Mouse (Mus musculus) midbrain, postnatal 0 days (tissue): ENCODE data around the gene Ap2m1. TPM values are rescaled to one million over a fixed set of nuclear protein-coding genes. Genes with fewer than 3 reads are reported as not detected.
"Not testable (repeated sequence)": the region's sequence is repeated elsewhere in the genome, so short reads cannot be mapped to it uniquely, and the experiment has no call there.

Experiments used
- ATAC-seq: fragments of 200-750 bp; cut with Nextera tagmentation; 2 replicates; pipeline ENCODE4 v1.8.0; 2017; ENCODE audit warnings: moderate number of reproducible peaks, mild to moderate bottlenecking, moderate TSS enrichment, moderate library complexity; ENCODE audit not compliant: low FRiP score
- DNase-seq: peaks from one replicate; pipeline ENCODE4 v3.0.0-alpha.2; 2015; ENCODE audit warnings: low spot score
- H3K27ac ChIP-seq: fragments of 300-500 bp; sonication (generic); 2 replicates; pipeline ENCODE4 v1.5.1; 2014; ENCODE audit warnings: low read depth, mild to moderate bottlenecking, low read length, mixed read lengths
- H3K27me3 ChIP-seq: fragments of 300-500 bp; sonication (generic); 2 replicates; pipeline ENCODE4 v1.6.1; 2014; ENCODE audit warnings: low read length, control low read depth, mixed read lengths; ENCODE audit not compliant: insufficient read depth
- H3K36me3 ChIP-seq: fragments of 300-500 bp; sonication (generic); 2 replicates; pipeline ENCODE4 v1.6.1; 2014; ENCODE audit warnings: low read length, control low read depth, mixed read lengths; ENCODE audit not compliant: insufficient read depth
- H3K4me1 ChIP-seq: fragments of 300-500 bp; sonication (generic); 2 replicates; pipeline ENCODE4 v1.6.1; 2014; ENCODE audit warnings: mild to moderate bottlenecking, control low read depth, antibody characterized with exemption, low read length, mixed read lengths; ENCODE audit not compliant: insufficient read depth
- H3K4me2 ChIP-seq: fragments of 300-500 bp; sonication (generic); 2 replicates; pipeline ENCODE4 v1.6.1; 2014; ENCODE audit warnings: low read depth, mild to moderate bottlenecking, low read length, mixed read lengths; ENCODE audit not compliant: poor library complexity, severe bottlenecking
- H3K4me3 ChIP-seq: fragments of 300-500 bp; sonication (generic); 2 replicates; pipeline ENCODE4 v1.5.1; 2014; ENCODE audit warnings: low read depth, mild to moderate bottlenecking, low read length, moderate library complexity
- H3K9ac ChIP-seq: fragments of 300-500 bp; sonication (generic); replicated peaks from 2 replicates; pipeline ENCODE4 v1.6.1; 2014; ENCODE audit warnings: mild to moderate bottlenecking, low read length, moderate library complexity, mixed read lengths; ENCODE audit not compliant: poor library complexity, severe bottlenecking
- H3K9me3 ChIP-seq: fragments of 300-500 bp; sonication (generic); 2 replicates; pipeline ENCODE4 v1.6.1; 2016; ENCODE audit warnings: low read length, control low read depth
- CTCF ChIP-seq: IDR thresholded peaks from 2 replicates; pipeline ENCODE4 v1.5.1; 2016; ENCODE audit warnings: antibody characterized with exemption, mild to moderate bottlenecking
- WGBS: fragments of 180-500 bp; shearing (Covaris S2); extraction: QIAGEN DNeasy Blood & Tissue Kit; methylation state at CpG from one replicate; pipeline ENCODE4 v1.1.7; 2014; 5-methylcytosine and 5-hydroxymethylcytosine counted together
- polyA plus RNA-seq: library from polyadenylated mRNA; unstranded; fragments of >200 nt; fragmentation: Nextera tagmentation; extraction: Ambion mirVana; gene quantifications from 2 replicates; pipeline ENCODE4 v1.2.1, GENCODE M21; 2015
- total RNA-seq: library from RNA; depleted of rRNA; stranded (reverse); fragments of >200 nt; gene quantifications from 2 replicates; pipeline ENCODE4 v1.2.3, GENCODE M21; 2014; rRNA removed

Ap2m1 gene
- 975 and 994 TPM in 2 replicates for total RNA-seq
- polyA plus RNA-seq = 1,551 and 1,562 TPM in 2 replicates

- H3K36me3 ChIP-seq = peaks cover 41% of the 10 kb centered on the region
- peaks cover 17% of the 10 kb centered on the region for H3K4me1 ChIP-seq
- peak within 1 kb of the TSS; percentile 79 for H3K4me2 ChIP-seq
- peak within 1 kb of the TSS; percentile 100 for H3K9ac ChIP-seq
- peak within 1 kb of the TSS; percentile 92 for H3K27ac ChIP-seq
- peak within 1 kb of the TSS; percentile 95 for H3K4me3 ChIP-seq
- ATAC-seq = peak; percentile 97
- no peaks in the 10 kb centered on the region for H3K27me3 ChIP-seq
- H3K9me3 ChIP-seq = no peaks in the 10 kb centered on the region
- under 1% methylated on average over 48 of the region's 52 CpGs for WGBS
- peak; percentile 100 for DNase-seq
- TF ChIP-seq CTCF = peak; percentile 24; the same call in 1 of the 2 replicates
Measured at GRCm38 (mm10) chr16:20535296-20536080, at the start of gene Ap2m1. Gene Ap2m1 (plus strand): TSS chr16:20535478.

- Histone ChIP-seq H3K27ac (no peak overlapping the region), H3K4me1 (no peaks in the 10 kb centered on the region), H3K4me2 (no peak overlapping the region), H3K9me3 (no peaks in the 10 kb centered on the region), H3K36me3 (no peaks in the 10 kb centered on the region), H3K4me3 (no peak overlapping the region), H3K27me3 (no peaks in the 10 kb centered on the region), H3K9ac (no peak overlapping the region)
- no peak for TF ChIP-seq CTCF
- DNase-seq (no peak), ATAC-seq (no peak)
- WGBS = 52% methylated on average over 3 of the region's 3 CpGs
Measured at GRCm38 (mm10) chr16:20486048-20486447, 49.2 kb upstream of the Ap2m1 start.

- Histone ChIP-seq H3K36me3 (no peaks in the 10 kb centered on the region), H3K27me3 (no peaks in the 10 kb centered on the region), H3K9me3 (no peaks in the 10 kb centered on the region), H3K9ac (no peak overlapping the region), H3K4me3 (no peak overlapping the region), H3K4me2 (no peak overlapping the region), H3K27ac (no peak overlapping the region), H3K4me1 (no peaks in the 10 kb centered on the region)
- TF ChIP-seq CTCF = no peak
- ATAC-seq (no peak), DNase-seq (no peak)
- WGBS = 88% methylated on average over 1 of the region's 1 CpGs
Measured at GRCm38 (mm10) chr16:20488151-20488550, 47.1 kb upstream of the Ap2m1 start.

- not testable (repeated sequence) for H3K36me3 ChIP-seq, H3K9me3 ChIP-seq, H3K4me1 ChIP-seq, H3K27ac ChIP-seq, H3K4me2 ChIP-seq, H3K4me3 ChIP-seq, H3K27me3 ChIP-seq, H3K9ac ChIP-seq, ATAC-seq, DNase-seq
- 87% methylated on average over 9 of the region's 9 CpGs for WGBS
Measured at GRCm38 (mm10) chr16:20488751-20489150, 46.5 kb upstream of the Ap2m1 start.

- Histone ChIP-seq H3K9ac (no peak overlapping the region), H3K4me1 (no peaks in the 10 kb centered on the region), H3K27me3 (no peaks in the 10 kb centered on the region), H3K4me2 (no peak overlapping the region), H3K27ac (no peak overlapping the region), H3K36me3 (no peaks in the 10 kb centered on the region), H3K4me3 (no peak overlapping the region), H3K9me3 (no peaks in the 10 kb centered on the region)
- DNase-seq (no peak), ATAC-seq (no peak)
- no peak for TF ChIP-seq CTCF
- WGBS = 92% methylated on average over 2 of the region's 2 CpGs
Measured at GRCm38 (mm10) chr16:20489233-20489632, 46.0 kb upstream of the Ap2m1 start.

- ATAC-seq (no peak), DNase-seq (no peak)
- no peaks in the 10 kb centered on the region for H3K9me3 ChIP-seq
- no peak overlapping the region for H3K4me2 ChIP-seq
- H3K27ac ChIP-seq = no peak overlapping the region
- H3K9ac ChIP-seq = no peak overlapping the region
- H3K4me1 ChIP-seq = no peaks in the 10 kb centered on the region
- no peaks in the 10 kb centered on the region for H3K27me3 ChIP-seq
- H3K36me3 ChIP-seq = no peaks in the 10 kb centered on the region
- H3K4me3 ChIP-seq = no peak overlapping the region
- no peak; the same call in 1 of the 2 replicates for TF ChIP-seq CTCF
- 45% methylated on average over 2 of the region's 2 CpGs for WGBS
Measured at GRCm38 (mm10) chr16:20490581-20490980, 44.7 kb upstream of the Ap2m1 start.
